Mouse (Mus musculus) naive thymus-derived CD4-positive, alpha-beta T cell, adult 2 months (primary cell): ENCODE results near the gene Ppp1r13l.

Experiments used
- DNase-seq: peaks from one replicate; pipeline ENCODE4 v3.0.0-alpha.2; 2011; ENCODE audit warnings: low read depth

Gene Ppp1r13l

GRCm38 (mm10) chr7:19365376-19365775, 5.8 kb downstream of the Ppp1r13l start:
- no peak for DNase-seq

- DNase-seq, result no peak
These were observed 8.8 kb downstream of the Ppp1r13l start for GRCm38 (mm10) chr7:19368380-19368779.

- DNase-seq, result peak; percentile 82
These were observed 10.4 kb downstream of the Ppp1r13l start for GRCm38 (mm10) chr7:19369823-19370425.

- DNase-seq, result no peak
These were observed 13.8 kb downstream of the Ppp1r13l start for GRCm38 (mm10) chr7:19373367-19373766.

GRCm38 (mm10) chr7:19375368-19375767, 15.8 kb downstream of the Ppp1r13l start:
- DNase-seq, result no peak

- DNase-seq, result no peak
These were observed 16.5 kb downstream of the Ppp1r13l start for GRCm38 (mm10) chr7:19376019-19376418.

- DNase-seq, result no peak
These were observed 18.5 kb downstream of the Ppp1r13l start for GRCm38 (mm10) chr7:19378049-19378448.

- DNase-seq, result peak; percentile 99
These were observed 22.0 kb downstream of the Ppp1r13l start, which contains the start of gene Ercc2 for GRCm38 (mm10) chr7:19381377-19382165. Gene Ercc2 (plus strand): TSS chr7:19382010.

GRCm38 (mm10) chr7:19382166-19382541, 22.6 kb downstream of the Ppp1r13l start:
- no peak for DNase-seq

GRCm38 (mm10) chr7:19383708-19384107, 24.2 kb downstream of the Ppp1r13l start:
- DNase-seq, result no peak

- DNase-seq, result no peak
These were observed 29.3 kb downstream of the Ppp1r13l start for GRCm38 (mm10) chr7:19388699-19389413.

- DNase-seq, result no peak
These were observed 34.9 kb downstream of the Ppp1r13l start for GRCm38 (mm10) chr7:19394484-19394883.

GRCm38 (mm10) chr7:19399496-19400280, 40.1 kb downstream of the Ppp1r13l start:
- peak; percentile 75 for DNase-seq

GRCm38 (mm10) chr7:19400946-19401345, 41.4 kb downstream of the Ppp1r13l start:
- no peak for DNase-seq

- DNase-seq, result no peak
These were observed 43.1 kb downstream of the Ppp1r13l start for GRCm38 (mm10) chr7:19402535-19403112.

GRCm38 (mm10) chr7:19403731-19404296, 44.3 kb downstream of the Ppp1r13l start, which contains the start of gene Klc3:
Gene Klc3 (minus strand): TSS chr7:19404104.
- peak; percentile 89 for DNase-seq

- DNase-seq, result no peak
These were observed 44.9 kb downstream of the Ppp1r13l start, which contains the start of gene Ckm for GRCm38 (mm10) chr7:19404476-19404875. Gene Ckm (plus strand): TSS chr7:19404776.

- DNase-seq, result peak; percentile 93
These were observed 45.9 kb downstream of the Ppp1r13l start for GRCm38 (mm10) chr7:19405417-19405816.

GRCm38 (mm10) chr7:19409753-19410152, 50.2 kb downstream of the Ppp1r13l start:
- DNase-seq, result no peak

- no peak for DNase-seq
These were observed 51.3 kb downstream of the Ppp1r13l start for GRCm38 (mm10) chr7:19410766-19411344.

GRCm38 (mm10) chr7:19411783-19412182, 52.2 kb downstream of the Ppp1r13l start:
- DNase-seq, result no peak
